Comparison of ENCODE assay signal across 16 mouse cellular contexts in genomic region chr17:65700060-65700459, GRCm38 (mm10). TPM values are rescaled to one million over a fixed set of nuclear protein-coding genes. Genes with fewer than 3 reads are reported as not detected.
DNase-seq lines count a peak whose midpoint lies in the region; ATAC-seq lines count a peak whose summit lies in the region.
"Had no signal": no experiment of that assay in that cellular context is flagged by ENCODE, and none has a peak within 500 bp of the region (broad histone marks: within the 10 kb centered on the region; RNA-seq: fewer than 3 reads in every experiment).

No protein-coding gene starts in this region.

- H3K9me3 ChIP-seq in heart, embryonic 10.5 days: no peaks in the 10 kb centered on the region
- H3K9me3 ChIP-seq in embryonic facial prominence, embryonic 15.5 days (replicated peaks): no peaks in the 10 kb centered on the region
- no peaks in the 10 kb centered on the region for H3K9me3 ChIP-seq in limb, embryonic 10.5 days (replicated peaks)
- no peaks in the 10 kb centered on the region for H3K9me3 ChIP-seq in neural tube, embryonic 13.5 days
- no peaks in the 10 kb centered on the region for H3K9me3 ChIP-seq in liver, embryonic 11.5 days (ENCODE audit: control insufficient read depth, low read length)

- H3K9ac ChIP-seq in embryonic facial prominence, embryonic 15.5 days: no peak overlapping the region
- no peak overlapping the region for H3K9ac ChIP-seq in neural tube, embryonic 13.5 days
- no peak overlapping the region for H3K9ac ChIP-seq in liver, embryonic 11.5 days (ENCODE audit: low read depth, low read length)

- no peak overlapping the region for H3K4me2 ChIP-seq in embryonic facial prominence, embryonic 15.5 days (replicated peaks)
- H3K4me2 ChIP-seq in neural tube, embryonic 13.5 days: no peak overlapping the region
- H3K4me2 ChIP-seq in liver, embryonic 11.5 days: no peak overlapping the region

- H3K4me3 ChIP-seq in heart, embryonic 10.5 days: no peak overlapping the region
- no peak overlapping the region for H3K4me3 ChIP-seq in embryonic facial prominence, embryonic 15.5 days (replicated peaks)
- no peak overlapping the region for H3K4me3 ChIP-seq in limb, embryonic 10.5 days
- H3K4me3 ChIP-seq in neural tube, embryonic 13.5 days: no peak overlapping the region
- H3K4me3 ChIP-seq in liver, embryonic 11.5 days (ENCODE audit: low read depth, low read length): no peak overlapping the region

- WGBS in heart, embryonic 10.5 days: 84% methylated on average over 4 of the region's 4 CpGs
- 53% methylated on average over 4 of the region's 4 CpGs for WGBS in embryonic facial prominence, embryonic 15.5 days
- WGBS in limb, embryonic 10.5 days: 82% methylated on average over 4 of the region's 4 CpGs
- 35% methylated on average over 4 of the region's 4 CpGs for WGBS in neural tube, embryonic 13.5 days
- WGBS in liver, embryonic 11.5 days: 83% methylated on average over 4 of the region's 4 CpGs

- H3K4me1 ChIP-seq in heart, embryonic 10.5 days: peaks cover 15% of the 10 kb centered on the region
- peaks cover 24% of the 10 kb centered on the region for H3K4me1 ChIP-seq in embryonic facial prominence, embryonic 15.5 days
- peaks cover 6% of the 10 kb centered on the region; the same call in 1 of the 2 replicates for H3K4me1 ChIP-seq in limb, embryonic 10.5 days
- peaks cover 62% of the 10 kb centered on the region for H3K4me1 ChIP-seq in neural tube, embryonic 13.5 days (replicated peaks)
- H3K4me1 ChIP-seq in liver, embryonic 11.5 days (replicated peaks; ENCODE audit: control insufficient read depth, insufficient read depth, low read length): no peaks in the 10 kb centered on the region

- H3K27me3 ChIP-seq in heart, embryonic 10.5 days (ENCODE audit: insufficient read depth, poor library complexity, severe bottlenecking): no peaks in the 10 kb centered on the region
- no peaks in the 10 kb centered on the region for H3K27me3 ChIP-seq in embryonic facial prominence, embryonic 15.5 days
- no peaks in the 10 kb centered on the region for H3K27me3 ChIP-seq in limb, embryonic 10.5 days (ENCODE audit: low read depth, poor library complexity, severe bottlenecking)
- H3K27me3 ChIP-seq in neural tube, embryonic 13.5 days: no peaks in the 10 kb centered on the region
- no peaks in the 10 kb centered on the region for H3K27me3 ChIP-seq in liver, embryonic 11.5 days (replicated peaks; ENCODE audit: control insufficient read depth, insufficient read depth, low read length)

- peak; percentile 25 for DNase-seq in heart, embryonic 10.5 days (ENCODE audit: low spot score)
- DNase-seq in heart, postnatal 36 days: no peak
- no peak for DNase-seq in limb, embryonic 10.5 days (ENCODE audit: low spot score)
- no peak for DNase-seq in liver, embryonic 11.5 days (ENCODE audit: low spot score)
- no peak for DNase-seq in adrenal gland, postnatal 14 days
- no peak for DNase-seq in heart, postnatal 25 days (ENCODE audit: low spot score)
- DNase-seq: B cell, adult 2 months; gastrocnemius, postnatal 25 days; layer of hippocampus, postnatal 36 days; right cerebral cortex, postnatal 4 days had no signal

- ATAC-seq in embryonic facial prominence, embryonic 15.5 days (ENCODE audit: insufficient number of reproducible peaks, low FRiP score, low TSS enrichment, low read depth): no peak
- ATAC-seq in neural tube, embryonic 13.5 days (ENCODE audit: low read depth): peak; percentile 70
- no peak for ATAC-seq in liver, embryonic 11.5 days (replicated peaks; ENCODE audit: low FRiP score)

- intact Hi-C loops in heart, postnatal 36 days (cut with DNase I): loop anchor here (10.0 kb wide), 1 partner anchor 405 kb away; the partner anchor contains the start of gene Ndufv2
- intact Hi-C loops in heart, postnatal 25 days (cut with DNase I): no loop called here

- no peak overlapping the region for H3K27ac ChIP-seq in heart, embryonic 10.5 days
- H3K27ac ChIP-seq in embryonic facial prominence, embryonic 15.5 days (replicated peaks): 0 out of 2 replicates have a peak overlapping the region, but pooled peaks have one; percentile 11
- H3K27ac ChIP-seq in limb, embryonic 10.5 days: peak overlapping the region; percentile 26; the same call in 1 of the 2 replicates
- H3K27ac ChIP-seq in neural tube, embryonic 13.5 days (replicated peaks): peak overlapping the region; percentile 87
- H3K27ac ChIP-seq in liver, embryonic 11.5 days (ENCODE audit: low read depth, low read length): no peak overlapping the region

- H3K36me3 ChIP-seq in heart, embryonic 10.5 days: no peaks in the 10 kb centered on the region; the same call in 1 of the 2 replicates
- no peaks in the 10 kb centered on the region for H3K36me3 ChIP-seq in embryonic facial prominence, embryonic 15.5 days
- H3K36me3 ChIP-seq in limb, embryonic 10.5 days: peaks cover 16% of the 10 kb centered on the region
- H3K36me3 ChIP-seq in neural tube, embryonic 13.5 days: no peaks in the 10 kb centered on the region
- no peaks in the 10 kb centered on the region for H3K36me3 ChIP-seq in liver, embryonic 11.5 days (ENCODE audit: control insufficient read depth, insufficient read depth, low read length)

RNA-seq across cellular contexts. Expression of gene Txndc2, which starts 58.1 kb away (rescaled TPM):
- 0.12 TPM in 1 of 2 replicates, not detected in the other for polyA plus RNA-seq in heart, embryonic 10.5 days (2016; fragmentation: Nextera tagmentation; extraction: Ambion mirVana)
- not detected for total RNA-seq in heart, postnatal 36 days (2021)
- 0.09 and 0.15 TPM in 2 replicates for polyA plus RNA-seq in embryonic facial prominence, embryonic 15.5 days (2015; fragmentation: Nextera tagmentation; extraction: Ambion mirVana)
- not detected in 2 replicates for polyA plus RNA-seq in limb, embryonic 10.5 days (2016; fragmentation: Nextera tagmentation; extraction: Ambion mirVana)
- polyA plus RNA-seq in neural tube, embryonic 13.5 days (2015; fragmentation: Nextera tagmentation; extraction: Ambion mirVana): 0.17 TPM in 1 of 2 replicates, not detected in the other
- polyA plus RNA-seq in liver, embryonic 11.5 days (2014; fragmentation: Nextera tagmentation; extraction: Ambion mirVana): not detected in 2 replicates
- 11.9 and 12.5 TPM in 2 replicates for total RNA-seq in adrenal gland, postnatal 14 days (2021)
- total RNA-seq in heart, postnatal 25 days (2021): not detected
- total RNA-seq: gastrocnemius, postnatal 25 days; layer of hippocampus, postnatal 36 days; liver, adult 2 months; MEL had no signal
- polyA plus RNA-seq: heart, embryonic 16.5 days; kidney, embryonic 14.5 days; liver, adult 2 months had no signal

Comparison
In these comparisons a context has a peak if more than half of its experiments do, and no peak if none do; other contexts are left out.
1. H3K27ac ChIP-seq: peak in embryonic facial prominence, embryonic 15.5 days (single experiment), limb, embryonic 10.5 days (single experiment) and neural tube, embryonic 13.5 days (single experiment); none in heart, embryonic 10.5 days (single experiment) and liver, embryonic 11.5 days (single experiment).